Mouse (Mus musculus) stomach, embryonic 16.5 days (tissue): ENCODE measurements around the gene Ric1. TPM values are rescaled to one million over a fixed set of nuclear protein-coding genes. Genes with fewer than 3 reads are reported as not detected.

Experiments
- ATAC-seq: fragments of 200-750 bp; cut with Nextera tagmentation; 2 replicates; pipeline ENCODE4 v1.8.0; 2017; ENCODE audit warnings: moderate number of reproducible peaks, moderate TSS enrichment; ENCODE audit not compliant: insufficient read depth, low FRiP score
- H3K27ac ChIP-seq: fragments of 300-500 bp; sonication (generic); 2 replicates; pipeline ENCODE4 v1.5.1; 2014; ENCODE audit warnings: low read length
- H3K27me3 ChIP-seq: fragments of 300-500 bp; sonication (generic); 2 replicates; pipeline ENCODE4 v1.6.1; 2014; ENCODE audit warnings: low read length, control low read depth, mixed read lengths; ENCODE audit not compliant: control insufficient read depth, insufficient read depth
- H3K36me3 ChIP-seq: fragments of 300-500 bp; sonication (generic); 2 replicates; pipeline ENCODE4 v1.6.1; 2014; ENCODE audit warnings: low read length; ENCODE audit not compliant: control insufficient read depth, insufficient read depth
- H3K4me1 ChIP-seq: fragments of 300-500 bp; sonication (generic); 2 replicates; pipeline ENCODE4 v1.6.1; 2014; ENCODE audit warnings: low read length, control low read depth, mixed read lengths; ENCODE audit not compliant: control insufficient read depth, insufficient read depth
- H3K4me2 ChIP-seq: fragments of 300-500 bp; sonication (generic); 2 replicates; pipeline ENCODE4 v1.6.1; 2014; ENCODE audit warnings: low read depth, low read length, mixed read lengths
- H3K4me3 ChIP-seq: fragments of 300-500 bp; sonication (generic); replicated peaks from 2 replicates; pipeline ENCODE4 v1.5.1; 2014; ENCODE audit warnings: mild to moderate bottlenecking, low read length
- H3K9ac ChIP-seq: fragments of 300-500 bp; sonication (generic); 2 replicates; pipeline ENCODE4 v1.6.1; 2014; ENCODE audit warnings: low read length
- H3K9me3 ChIP-seq: fragments of 300-500 bp; sonication (generic); replicated peaks from 2 replicates; pipeline ENCODE4 v1.6.1; 2016; ENCODE audit warnings: low read length, control low read depth; ENCODE audit not compliant: control insufficient read depth
- WGBS: fragments of 180-500 bp; shearing (Covaris S2); extraction: QIAGEN DNeasy Blood & Tissue Kit; methylation state at CpG from one replicate; pipeline ENCODE4 v1.1.7; 2014; 5-methylcytosine and 5-hydroxymethylcytosine counted together
- polyA plus RNA-seq: library from polyadenylated mRNA; unstranded; fragments of >200 nt; fragmentation: Nextera tagmentation; extraction: Ambion mirVana; gene quantifications from 2 replicates; pipeline ENCODE4 v1.2.1, GENCODE M21; 2015

The Ric1 gene
- polyA plus RNA-seq, 1 experiment from 2014 or later = 11.6 TPM

GRCm38 (mm10) chr19:29505617-29506016 is 16.5 kb upstream of the Ric1 start:
- ATAC-seq = no peak
- Histone ChIP-seq H3K27me3 (no peaks in the 10 kb centered on the region), H3K4me3 (no peak overlapping the region), H3K9me3 (no peaks in the 10 kb centered on the region), H3K4me2 (no peak overlapping the region), H3K27ac (no peak overlapping the region), H3K9ac (no peak overlapping the region), H3K36me3 (no peaks in the 10 kb centered on the region), H3K4me1 (no peaks in the 10 kb centered on the region)
- 78% methylated on average over 7 of the region's 7 CpGs for WGBS

GRCm38 (mm10) chr19:29508208-29508607 is 13.9 kb upstream of the Ric1 start:
- Histone ChIP-seq H3K27ac (no peak overlapping the region), H3K4me3 (no peak overlapping the region), H3K4me1 (no peaks in the 10 kb centered on the region), H3K27me3 (no peaks in the 10 kb centered on the region), H3K9ac (no peak overlapping the region), H3K9me3 (no peaks in the 10 kb centered on the region), H3K4me2 (no peak overlapping the region), H3K36me3 (no peaks in the 10 kb centered on the region)
- no peak for ATAC-seq
- WGBS = 77% methylated on average over 7 of the region's 7 CpGs

- Histone ChIP-seq H3K4me2 (no peak overlapping the region), H3K27ac (no peak overlapping the region), H3K9me3 (peaks cover 4% of the 10 kb centered on the region; the same call in 1 of the 2 replicates), H3K4me1 (no peaks in the 10 kb centered on the region), H3K9ac (no peak overlapping the region), H3K27me3 (no peaks in the 10 kb centered on the region), H3K36me3 (no peaks in the 10 kb centered on the region), H3K4me3 (no peak overlapping the region)
- ATAC-seq = no peak
- 87% methylated on average over 7 of the region's 7 CpGs for WGBS
Observed at GRCm38 (mm10) chr19:29509857-29510256, 12.2 kb upstream of the Ric1 start.

GRCm38 (mm10) chr19:29511826-29512225 is 10.3 kb upstream of the Ric1 start:
- ATAC-seq = no peak
- H3K4me1 ChIP-seq = no peaks in the 10 kb centered on the region
- whole genome bisulfite sequencing = 81% methylated on average over 2 of the region's 2 CpGs

GRCm38 (mm10) chr19:29513111-29513766 is 8.8 kb upstream of the Ric1 start:
- WGBS = 52% methylated on average over 2 of the region's 2 CpGs
- Histone ChIP-seq H3K4me3 (no peak overlapping the region), H3K4me2 (no peak overlapping the region), H3K9me3 (peaks cover 4% of the 10 kb centered on the region; the same call in 1 of the 2 replicates), H3K4me1 (no peaks in the 10 kb centered on the region), H3K27me3 (no peaks in the 10 kb centered on the region), H3K27ac (no peak overlapping the region), H3K9ac (no peak overlapping the region), H3K36me3 (no peaks in the 10 kb centered on the region)
- ATAC-seq = no peak

More at GRCm38 (mm10) chr19:29511826-29512225, 10.3 kb upstream of the Ric1 start:
- no peak overlapping the region for H3K9ac ChIP-seq
- no peaks in the 10 kb centered on the region for H3K27me3 ChIP-seq
- no peaks in the 10 kb centered on the region for H3K36me3 ChIP-seq
- no peak overlapping the region for H3K4me2 ChIP-seq
- H3K27ac ChIP-seq = no peak overlapping the region
- H3K9me3 ChIP-seq = peaks cover 4% of the 10 kb centered on the region; the same call in 1 of the 2 replicates
- H3K4me3 ChIP-seq = no peak overlapping the region

- WGBS = 95% methylated on average over 3 of the region's 3 CpGs
- Histone ChIP-seq H3K36me3 (no peaks in the 10 kb centered on the region), H3K27ac (no peak overlapping the region), H3K27me3 (no peaks in the 10 kb centered on the region), H3K9me3 (peaks cover 4% of the 10 kb centered on the region; the same call in 1 of the 2 replicates), H3K4me2 (no peak overlapping the region), H3K4me1 (no peaks in the 10 kb centered on the region), H3K4me3 (no peak overlapping the region), H3K9ac (no peak overlapping the region)
- no peak for ATAC-seq
Observed at GRCm38 (mm10) chr19:29514130-29514529, 8.0 kb upstream of the Ric1 start.

- no peak for ATAC-seq
- Histone ChIP-seq H3K9me3 (peaks cover 4% of the 10 kb centered on the region; the same call in 1 of the 2 replicates), H3K4me1 (no peaks in the 10 kb centered on the region), H3K36me3 (no peaks in the 10 kb centered on the region), H3K4me3 (no peak overlapping the region), H3K27ac (no peak overlapping the region), H3K4me2 (no peak overlapping the region), H3K9ac (no peak overlapping the region), H3K27me3 (no peaks in the 10 kb centered on the region)
- 96% methylated on average over 3 of the region's 3 CpGs for WGBS
Observed at GRCm38 (mm10) chr19:29515386-29515785, 6.7 kb upstream of the Ric1 start.

GRCm38 (mm10) chr19:29515991-29516390 is 6.1 kb upstream of the Ric1 start:
- H3K4me1 ChIP-seq = peaks cover 2% of the 10 kb centered on the region; the same call in 1 of the 2 replicates
- H3K9me3 ChIP-seq = peaks cover 4% of the 10 kb centered on the region; the same call in 1 of the 2 replicates
- no peak overlapping the region for H3K27ac ChIP-seq
- H3K4me2 ChIP-seq = no peak overlapping the region
- no peak overlapping the region for H3K4me3 ChIP-seq
- 80% methylated on average over 10 of the region's 10 CpGs for WGBS
- H3K9ac ChIP-seq = no peak overlapping the region
- H3K36me3 ChIP-seq = no peaks in the 10 kb centered on the region
- ATAC-seq = no peak
- H3K27me3 ChIP-seq = no peaks in the 10 kb centered on the region

- Histone ChIP-seq H3K4me1 (peaks cover 2% of the 10 kb centered on the region; the same call in 1 of the 2 replicates), H3K9ac (no peak overlapping the region), H3K9me3 (peaks cover 4% of the 10 kb centered on the region; the same call in 1 of the 2 replicates), H3K27ac (no peak overlapping the region), H3K4me3 (no peak overlapping the region), H3K27me3 (no peaks in the 10 kb centered on the region), H3K4me2 (no peak overlapping the region), H3K36me3 (no peaks in the 10 kb centered on the region)
- no peak for ATAC-seq
- WGBS = 77% methylated on average over 7 of the region's 7 CpGs
Observed at GRCm38 (mm10) chr19:29518409-29518808, 3.7 kb upstream of the Ric1 start.
